Mouse (Mus musculus) hematopoietic stem cell, adult 5-6 weeks (primary cell): ENCODE results near the gene Lefty2. TPM values are rescaled to one million over a fixed set of nuclear protein-coding genes. Genes with fewer than 3 reads are reported as not detected.
A peak's percentile ranks its signal among the peaks of the same experiment; 100 is the strongest.
"Not testable (repeated sequence)": the region's sequence is repeated elsewhere in the genome, so short reads cannot be mapped to it uniquely, and the experiment has no call there.

Experiments used
- ATAC-seq, 2 experiments: fragments of 125-278 bp in 1 of 2; replicated peaks in 1 of 2; 2 replicates each; pipeline ENCODE4 v1.8.0; 2016 to 2017; ENCODE audit warnings: inconsistent platforms in 2 of 2, mild to moderate bottlenecking in 2 of 2, moderate number of reproducible peaks in 2 of 2, low read depth in 1 of 2, moderate TSS enrichment in 1 of 2; ENCODE audit not compliant: low FRiP score in 2 of 2, poor library complexity in 2 of 2, severe bottlenecking in 2 of 2, insufficient read depth in 1 of 2, low TSS enrichment in 1 of 2
- total RNA-seq: library from RNA; stranded (forward); fragments of 172-1452, 232-1000 nt; gene quantifications from 2 replicates; pipeline ENCODE4 v1.2.3, GENCODE M21; 2017

Lefty2 gene
- total RNA-seq, 1 experiment from 2014 or later: not detected

GRCm38 (mm10) chr1:180917053-180917452 lies 24.1 kb downstream of the Lefty2 start:
- no peak for ATAC-seq

GRCm38 (mm10) chr1:180919686-180920085 lies 26.8 kb downstream of the Lefty2 start:
- no peak for ATAC-seq

GRCm38 (mm10) chr1:180922273-180923048 lies 29.6 kb downstream of the Lefty2 start:
- ATAC-seq: peak; percentile 97 to 99

- no peak for ATAC-seq
Observed at GRCm38 (mm10) chr1:180924737-180925136, 31.8 kb downstream of the Lefty2 start.

GRCm38 (mm10) chr1:180926286-180926685 lies 33.4 kb downstream of the Lefty2 start:
- no peak for ATAC-seq

- no peak for ATAC-seq
Observed at GRCm38 (mm10) chr1:180929599-180929998, 36.7 kb downstream of the Lefty2 start.

- ATAC-seq: no peak
Observed at GRCm38 (mm10) chr1:180931106-180931505, 38.2 kb downstream of the Lefty2 start.

GRCm38 (mm10) chr1:180933659-180934058 lies 40.8 kb downstream of the Lefty2 start:
- no peak for ATAC-seq

GRCm38 (mm10) chr1:180934467-180935419 lies 41.8 kb downstream of the Lefty2 start, which contains the start of gene Lefty1:
Lefty1 (plus strand) TSS chr1:180935022.
- no peak for ATAC-seq

- peak; percentile 76 to 80 for ATAC-seq
Observed at GRCm38 (mm10) chr1:180936610-180937398, 43.9 kb downstream of the Lefty2 start.

- ATAC-seq: not testable (repeated sequence)
Observed at GRCm38 (mm10) chr1:180937631-180938030, 44.7 kb downstream of the Lefty2 start.

GRCm38 (mm10) chr1:180938781-180939180 lies 45.9 kb downstream of the Lefty2 start:
- ATAC-seq: not testable (repeated sequence)

GRCm38 (mm10) chr1:180940776-180941460 lies 48.0 kb downstream of the Lefty2 start:
- no peak for ATAC-seq

GRCm38 (mm10) chr1:180941726-180942125 lies 48.8 kb downstream of the Lefty2 start:
- no peak for ATAC-seq

- ATAC-seq: peak; percentile 40 to 41
Observed at GRCm38 (mm10) chr1:180942166-180943031, 49.5 kb downstream of the Lefty2 start, which contains the start of gene Tmem63a. Tmem63a (plus strand) TSS chr1:180942344.
